In genomic region chr16:42032030-42032429, GRCm38 (mm10) we compare ENCODE assay signal across 9 mouse cellular contexts.
"Had no signal": no experiment of that assay in that cellular context is flagged by ENCODE, and none has a peak within 500 bp of the region (broad histone marks: within the 10 kb centered on the region; RNA-seq: fewer than 3 reads in every experiment).

No protein-coding gene starts in this region.

- ATAC-seq: lung, postnatal 0 days; midbrain, embryonic 13.5 days; midbrain, embryonic 15.5 days had no signal

- DNase-seq: lung, adult 2 months; lung, postnatal 14 days; lung, postnatal 36 days; right cerebral cortex, postnatal 14 days; thymus, postnatal 14 days; thymus, postnatal 36 days had no signal
